Mouse (Mus musculus): ENCODE measurements around the gene Slco2a1. TPM values are rescaled to one million over a fixed set of nuclear protein-coding genes. Genes with fewer than 3 reads are reported as not detected.

Gene Slco2a1
- polyA plus RNA-seq, 1 experiment from 2014 or later, result 6.1 TPM

- ATAC-seq (ENCODE audit: insufficient number of reproducible peaks, insufficient read depth, low FRiP score, low TSS enrichment, low read depth), result no peak
- H3K4me3 ChIP-seq, result no peak overlapping the region
- H3K4me2 ChIP-seq, result no peak overlapping the region
- peaks cover 29% of the 10 kb centered on the region for H3K4me1 ChIP-seq
- H3K36me3 ChIP-seq, result peaks cover 7% of the 10 kb centered on the region; the same call in 1 of the 2 replicates
- H3K27me3 ChIP-seq, result no peaks in the 10 kb centered on the region
- 83% methylated on average over 7 of the region's 7 CpGs for WGBS
- no peak overlapping the region for H3K27ac ChIP-seq
- H3K9me3 ChIP-seq, result peaks cover 5% of the 10 kb centered on the region; the same call in 1 of the 2 replicates
- no peak overlapping the region for H3K9ac ChIP-seq
These were observed 83.2 kb downstream of the Slco2a1 start for GRCm38 (mm10) chr9:103071541-103072203.

- no peak for ATAC-seq (ENCODE audit: insufficient number of reproducible peaks, insufficient read depth, low FRiP score, low TSS enrichment, low read depth)
- H3K9me3 ChIP-seq, result peaks cover 5% of the 10 kb centered on the region; the same call in 1 of the 2 replicates
These were observed 83.7 kb downstream of the Slco2a1 start for GRCm38 (mm10) chr9:103072204-103072599.

GRCm38 (mm10) chr9:103072926-103073515 lies 84.5 kb downstream of the Slco2a1 start:
- peaks cover 21% of the 10 kb centered on the region for H3K4me1 ChIP-seq
- no peaks in the 10 kb centered on the region for H3K27me3 ChIP-seq
- no peak for ATAC-seq (ENCODE audit: insufficient number of reproducible peaks, insufficient read depth, low FRiP score, low TSS enrichment, low read depth)
- WGBS, result 86% methylated on average over 11 of the region's 11 CpGs
- H3K4me2 ChIP-seq, result no peak overlapping the region
- no peak overlapping the region for H3K4me3 ChIP-seq
- H3K9me3 ChIP-seq, result peaks cover 5% of the 10 kb centered on the region; the same call in 1 of the 2 replicates
- no peak overlapping the region for H3K9ac ChIP-seq
- peaks cover 7% of the 10 kb centered on the region; the same call in 1 of the 2 replicates for H3K36me3 ChIP-seq
- H3K27ac ChIP-seq, result no peak overlapping the region

More at GRCm38 (mm10) chr9:103072204-103072599, 83.7 kb downstream of the Slco2a1 start:
- Histone ChIP-seq H3K9ac (no peak overlapping the region), H3K27ac (no peak overlapping the region), H3K4me1 (peaks cover 28% of the 10 kb centered on the region), H3K27me3 (no peaks in the 10 kb centered on the region), H3K4me3 (no peak overlapping the region), H3K36me3 (peaks cover 7% of the 10 kb centered on the region; the same call in 1 of the 2 replicates), H3K4me2 (no peak overlapping the region)
- WGBS, result 87% methylated on average over 6 of the region's 6 CpGs

GRCm38 (mm10) chr9:103076836-103077531 lies 88.5 kb downstream of the Slco2a1 start:
- Histone ChIP-seq H3K9ac (no peak overlapping the region), H3K36me3 (peaks cover 7% of the 10 kb centered on the region; the same call in 1 of the 2 replicates), H3K4me2 (no peak overlapping the region), H3K4me3 (no peak overlapping the region), H3K27me3 (no peaks in the 10 kb centered on the region), H3K27ac (no peak overlapping the region), H3K4me1 (peaks cover 14% of the 10 kb centered on the region; the same call in 1 of the 2 replicates), H3K9me3 (peaks cover 5% of the 10 kb centered on the region; the same call in 1 of the 2 replicates)
- 76% methylated on average over 21 of the region's 21 CpGs for WGBS
- no peak for ATAC-seq (ENCODE audit: insufficient number of reproducible peaks, insufficient read depth, low FRiP score, low TSS enrichment, low read depth)

- no peaks in the 10 kb centered on the region for H3K27me3 ChIP-seq
- peaks cover 9% of the 10 kb centered on the region for H3K4me1 ChIP-seq
- H3K9me3 ChIP-seq, result peaks cover 5% of the 10 kb centered on the region; the same call in 1 of the 2 replicates
- H3K4me3 ChIP-seq, result no peak overlapping the region
- 92% methylated on average over 6 of the region's 6 CpGs for WGBS
- H3K36me3 ChIP-seq, result peaks cover 7% of the 10 kb centered on the region; the same call in 1 of the 2 replicates
- H3K4me2 ChIP-seq, result no peak overlapping the region
- no peak overlapping the region for H3K27ac ChIP-seq
- H3K9ac ChIP-seq, result no peak overlapping the region
- ATAC-seq (ENCODE audit: insufficient number of reproducible peaks, insufficient read depth, low FRiP score, low TSS enrichment, low read depth), result no peak
These were observed 89.7 kb downstream of the Slco2a1 start for GRCm38 (mm10) chr9:103078194-103078691.

GRCm38 (mm10) chr9:103080211-103080610 lies 91.7 kb downstream of the Slco2a1 start:
- WGBS, result 87% methylated on average over 3 of the region's 3 CpGs
- no peak overlapping the region for H3K27ac ChIP-seq
- no peaks in the 10 kb centered on the region for H3K36me3 ChIP-seq
- H3K27me3 ChIP-seq, result no peaks in the 10 kb centered on the region
- H3K9ac ChIP-seq, result no peak overlapping the region
- peaks cover 9% of the 10 kb centered on the region for H3K4me1 ChIP-seq
- no peak for ATAC-seq (ENCODE audit: insufficient number of reproducible peaks, insufficient read depth, low FRiP score, low TSS enrichment, low read depth)
- no peak overlapping the region for H3K4me2 ChIP-seq
- no peak overlapping the region for H3K4me3 ChIP-seq
- peaks cover 2% of the 10 kb centered on the region; the same call in 1 of the 2 replicates for H3K9me3 ChIP-seq

- ATAC-seq (ENCODE audit: insufficient number of reproducible peaks, insufficient read depth, low FRiP score, low TSS enrichment, low read depth), result no peak
- H3K27ac ChIP-seq, result peak overlapping the region; percentile 33; the same call in 1 of the 2 replicates
- H3K9ac ChIP-seq, result no peak overlapping the region
- no peaks in the 10 kb centered on the region for H3K27me3 ChIP-seq
- no peaks in the 10 kb centered on the region for H3K36me3 ChIP-seq
- H3K4me3 ChIP-seq, result no peak overlapping the region
- WGBS, result 70% methylated on average over 8 of the region's 8 CpGs
- H3K9me3 ChIP-seq, result no peaks in the 10 kb centered on the region
- H3K4me1 ChIP-seq, result peaks cover 4% of the 10 kb centered on the region
- no peak overlapping the region for H3K4me2 ChIP-seq
These were observed 93.9 kb downstream of the Slco2a1 start for GRCm38 (mm10) chr9:103082246-103082975.

- Histone ChIP-seq H3K36me3 (no peaks in the 10 kb centered on the region), H3K9me3 (no peaks in the 10 kb centered on the region), H3K4me3 (no peak overlapping the region), H3K4me2 (no peak overlapping the region), H3K4me1 (peaks cover 4% of the 10 kb centered on the region), H3K27ac (no peak overlapping the region), H3K27me3 (no peaks in the 10 kb centered on the region), H3K9ac (no peak overlapping the region)
- 80% methylated on average over 3 of the region's 3 CpGs for WGBS
- no peak for ATAC-seq (ENCODE audit: insufficient number of reproducible peaks, insufficient read depth, low FRiP score, low TSS enrichment, low read depth)
These were observed 94.9 kb downstream of the Slco2a1 start for GRCm38 (mm10) chr9:103083405-103083804.

GRCm38 (mm10) chr9:103086736-103087135 lies 98.2 kb downstream of the Slco2a1 start:
- 91% methylated on average over 6 of the region's 6 CpGs for WGBS
- Histone ChIP-seq H3K36me3 (no peaks in the 10 kb centered on the region), H3K27me3 (no peaks in the 10 kb centered on the region), H3K9me3 (no peaks in the 10 kb centered on the region), H3K9ac (no peak overlapping the region), H3K4me2 (no peak overlapping the region), H3K4me1 (peaks cover 4% of the 10 kb centered on the region), H3K4me3 (no peak overlapping the region), H3K27ac (no peak overlapping the region)
- ATAC-seq (ENCODE audit: insufficient number of reproducible peaks, insufficient read depth, low FRiP score, low TSS enrichment, low read depth), result no peak

- no peak for ATAC-seq (ENCODE audit: insufficient number of reproducible peaks, insufficient read depth, low FRiP score, low TSS enrichment, low read depth)
- H3K9me3 ChIP-seq, result no peaks in the 10 kb centered on the region
- H3K4me3 ChIP-seq, result no peak overlapping the region
- WGBS, result 54% methylated on average over 8 of the region's 8 CpGs
- H3K27me3 ChIP-seq, result no peaks in the 10 kb centered on the region
- H3K4me2 ChIP-seq, result no peak overlapping the region
- H3K36me3 ChIP-seq, result no peaks in the 10 kb centered on the region
- H3K27ac ChIP-seq, result no peak overlapping the region
- peaks cover 9% of the 10 kb centered on the region for H3K4me1 ChIP-seq
- H3K9ac ChIP-seq, result no peak overlapping the region
These were observed 98.8 kb downstream of the Slco2a1 start for GRCm38 (mm10) chr9:103087301-103087700.

GRCm38 (mm10) chr9:103088661-103089060 lies 100.1 kb downstream of the Slco2a1 start:
- ATAC-seq (ENCODE audit: insufficient number of reproducible peaks, insufficient read depth, low FRiP score, low TSS enrichment, low read depth), result no peak
- H3K36me3 ChIP-seq, result no peaks in the 10 kb centered on the region
- H3K27ac ChIP-seq, result no peak overlapping the region
- no peak overlapping the region for H3K4me3 ChIP-seq
- no peaks in the 10 kb centered on the region for H3K9me3 ChIP-seq
- H3K4me2 ChIP-seq, result no peak overlapping the region
- no peak overlapping the region for H3K9ac ChIP-seq
- WGBS, result 61% methylated on average over 2 of the region's 2 CpGs
- no peaks in the 10 kb centered on the region for H3K27me3 ChIP-seq
- H3K4me1 ChIP-seq, result peaks cover 11% of the 10 kb centered on the region; the same call in 1 of the 2 replicates

All from embryonic facial prominence, embryonic 13.5 days (tissue).